Mouse (Mus musculus): ENCODE measurements at regions not wholly inside any gene's neighbourhood (a gene's known extent, or its start where the extent isn't known, plus 50 kb on each side); places are given as distances from the start of the nearest gene placed in this dataset.

GRCm38 (mm10) chr2:169431516-169431915, 156.0 kb downstream of the Gm11011 start:
- Histone ChIP-seq H3K9me3 (ENCODE audit: control insufficient read depth, low read length) (no peaks in the 10 kb centered on the region), H3K4me3 (ENCODE audit: low read depth, low read length) (no peak overlapping the region), H3K27me3 (ENCODE audit: control insufficient read depth, insufficient read depth, low read length) (no peaks in the 10 kb centered on the region), H3K4me2 (replicated peaks; ENCODE audit: low read depth, low read length) (no peak overlapping the region), H3K36me3 (ENCODE audit: control insufficient read depth, insufficient read depth, low read length) (no peaks in the 10 kb centered on the region), H3K27ac (ENCODE audit: low read depth, low read length) (no peak overlapping the region), H3K4me1 (replicated peaks; ENCODE audit: control insufficient read depth, insufficient read depth, low read length) (no peaks in the 10 kb centered on the region), H3K9ac (ENCODE audit: low read depth, low read length) (no peak overlapping the region)
- DNase-seq (ENCODE audit: low spot score): no peak
- 96% methylated on average over 8 of the region's 8 CpGs for WGBS
- ATAC-seq (ENCODE audit: low FRiP score): no peak

GRCm38 (mm10) chr2:169429411-169429810, 158.1 kb downstream of the Gm11011 start:
- ATAC-seq (ENCODE audit: low FRiP score): no peak
- Histone ChIP-seq H3K9ac (ENCODE audit: low read depth, low read length) (no peak overlapping the region), H3K27ac (ENCODE audit: low read depth, low read length) (no peak overlapping the region), H3K4me3 (ENCODE audit: low read depth, low read length) (no peak overlapping the region), H3K27me3 (ENCODE audit: control insufficient read depth, insufficient read depth, low read length) (no peaks in the 10 kb centered on the region), H3K9me3 (ENCODE audit: control insufficient read depth, low read length) (no peaks in the 10 kb centered on the region), H3K4me1 (replicated peaks; ENCODE audit: control insufficient read depth, insufficient read depth, low read length) (no peaks in the 10 kb centered on the region), H3K4me2 (replicated peaks; ENCODE audit: low read depth, low read length) (no peak overlapping the region), H3K36me3 (ENCODE audit: control insufficient read depth, insufficient read depth, low read length) (no peaks in the 10 kb centered on the region)
- no peak for DNase-seq (ENCODE audit: low spot score)
- WGBS: 97% methylated on average over 7 of the region's 7 CpGs

GRCm38 (mm10) chr2:169424166-169424920, 163.2 kb downstream of the Gm11011 start:
- DNase-seq (ENCODE audit: low spot score): no peak
- no peaks in the 10 kb centered on the region for H3K4me1 ChIP-seq (replicated peaks; ENCODE audit: control insufficient read depth, insufficient read depth, low read length)

GRCm38 (mm10) chr2:169412361-169412760, 175.2 kb downstream of the Gm11011 start:
- Histone ChIP-seq H3K27ac (ENCODE audit: low read depth, low read length) (no peak overlapping the region), H3K4me3 (ENCODE audit: low read depth, low read length) (no peak overlapping the region), H3K9me3 (ENCODE audit: control insufficient read depth, low read length) (no peaks in the 10 kb centered on the region), H3K36me3 (ENCODE audit: control insufficient read depth, insufficient read depth, low read length) (no peaks in the 10 kb centered on the region), H3K4me1 (replicated peaks; ENCODE audit: control insufficient read depth, insufficient read depth, low read length) (no peaks in the 10 kb centered on the region), H3K4me2 (replicated peaks; ENCODE audit: low read depth, low read length) (no peak overlapping the region), H3K27me3 (ENCODE audit: control insufficient read depth, insufficient read depth, low read length) (no peaks in the 10 kb centered on the region), H3K9ac (ENCODE audit: low read depth, low read length) (no peak overlapping the region)
- 82% methylated on average over 6 of the region's 6 CpGs for WGBS
- no peak for DNase-seq (ENCODE audit: low spot score)
- no peak for ATAC-seq (ENCODE audit: low FRiP score)

More at GRCm38 (mm10) chr2:169424166-169424920, 163.2 kb downstream of the Gm11011 start:
- no peak overlapping the region for H3K4me3 ChIP-seq (ENCODE audit: low read depth, low read length)
- no peak for ATAC-seq (ENCODE audit: low FRiP score)
- H3K27me3 ChIP-seq (ENCODE audit: control insufficient read depth, insufficient read depth, low read length): no peaks in the 10 kb centered on the region
- H3K9me3 ChIP-seq (ENCODE audit: control insufficient read depth, low read length): no peaks in the 10 kb centered on the region
- no peak overlapping the region for H3K9ac ChIP-seq (ENCODE audit: low read depth, low read length)
- H3K4me2 ChIP-seq (replicated peaks; ENCODE audit: low read depth, low read length): no peak overlapping the region
- no peaks in the 10 kb centered on the region for H3K36me3 ChIP-seq (ENCODE audit: control insufficient read depth, insufficient read depth, low read length)
- 79% methylated on average over 12 of the region's 12 CpGs for WGBS
- H3K27ac ChIP-seq (ENCODE audit: low read depth, low read length): no peak overlapping the region

- Histone ChIP-seq H3K4me3 (ENCODE audit: low read depth, low read length) (no peak overlapping the region), H3K36me3 (ENCODE audit: control insufficient read depth, insufficient read depth, low read length) (no peaks in the 10 kb centered on the region), H3K27me3 (ENCODE audit: control insufficient read depth, insufficient read depth, low read length) (no peaks in the 10 kb centered on the region), H3K9ac (ENCODE audit: low read depth, low read length) (no peak overlapping the region), H3K4me2 (replicated peaks; ENCODE audit: low read depth, low read length) (no peak overlapping the region), H3K9me3 (ENCODE audit: control insufficient read depth, low read length) (no peaks in the 10 kb centered on the region), H3K27ac (ENCODE audit: low read depth, low read length) (no peak overlapping the region), H3K4me1 (replicated peaks; ENCODE audit: control insufficient read depth, insufficient read depth, low read length) (0 out of 2 replicates have a peak, but pooled peaks cover 2% of the 10 kb centered on the region)
- WGBS: 72% methylated on average over 3 of the region's 3 CpGs
- no peak for DNase-seq (ENCODE audit: low spot score)
- ATAC-seq (ENCODE audit: low FRiP score): no peak
Observed at GRCm38 (mm10) chr2:169410080-169410479, 177.5 kb downstream of the Gm11011 start.

- Histone ChIP-seq H3K9ac (ENCODE audit: low read depth, low read length) (no peak overlapping the region; the same call in 1 of the 2 replicates), H3K4me2 (replicated peaks; ENCODE audit: low read depth, low read length) (no peak overlapping the region), H3K27ac (ENCODE audit: low read depth, low read length) (peak overlapping the region; percentile 67), H3K27me3 (ENCODE audit: control insufficient read depth, insufficient read depth, low read length) (no peaks in the 10 kb centered on the region), H3K9me3 (ENCODE audit: control insufficient read depth, low read length) (no peaks in the 10 kb centered on the region), H3K36me3 (ENCODE audit: control insufficient read depth, insufficient read depth, low read length) (no peaks in the 10 kb centered on the region), H3K4me3 (ENCODE audit: low read depth, low read length) (no peak overlapping the region), H3K4me1 (replicated peaks; ENCODE audit: control insufficient read depth, insufficient read depth, low read length) (0 out of 2 replicates have a peak, but pooled peaks cover 2% of the 10 kb centered on the region)
- WGBS: 18% methylated on average over 5 of the region's 6 CpGs
- DNase-seq (ENCODE audit: low spot score): peak; percentile 82
- ATAC-seq (ENCODE audit: low FRiP score): peak; percentile 92
Observed at GRCm38 (mm10) chr2:169404908-169405690, 182.4 kb downstream of the Gm11011 start.

- WGBS: 75% methylated on average over 6 of the region's 6 CpGs
- Histone ChIP-seq H3K9me3 (ENCODE audit: control insufficient read depth, low read length) (no peaks in the 10 kb centered on the region), H3K27me3 (ENCODE audit: control insufficient read depth, insufficient read depth, low read length) (no peaks in the 10 kb centered on the region), H3K36me3 (ENCODE audit: control insufficient read depth, insufficient read depth, low read length) (no peaks in the 10 kb centered on the region), H3K9ac (ENCODE audit: low read depth, low read length) (no peak overlapping the region), H3K4me3 (ENCODE audit: low read depth, low read length) (no peak overlapping the region), H3K27ac (ENCODE audit: low read depth, low read length) (no peak overlapping the region), H3K4me1 (replicated peaks; ENCODE audit: control insufficient read depth, insufficient read depth, low read length) (no peaks in the 10 kb centered on the region), H3K4me2 (replicated peaks; ENCODE audit: low read depth, low read length) (no peak overlapping the region)
- no peak for DNase-seq (ENCODE audit: low spot score)
- ATAC-seq (ENCODE audit: low FRiP score): no peak
Observed at GRCm38 (mm10) chr2:169397758-169398157, 189.8 kb downstream of the Gm11011 start.

- WGBS: 79% methylated on average over 4 of the region's 4 CpGs
- Histone ChIP-seq H3K9me3 (ENCODE audit: control insufficient read depth, low read length) (no peaks in the 10 kb centered on the region), H3K36me3 (ENCODE audit: control insufficient read depth, insufficient read depth, low read length) (no peaks in the 10 kb centered on the region), H3K27me3 (ENCODE audit: control insufficient read depth, insufficient read depth, low read length) (no peaks in the 10 kb centered on the region), H3K9ac (ENCODE audit: low read depth, low read length) (no peak overlapping the region), H3K4me2 (replicated peaks; ENCODE audit: low read depth, low read length) (no peak overlapping the region), H3K4me3 (ENCODE audit: low read depth, low read length) (no peak overlapping the region), H3K27ac (ENCODE audit: low read depth, low read length) (no peak overlapping the region), H3K4me1 (replicated peaks; ENCODE audit: control insufficient read depth, insufficient read depth, low read length) (no peaks in the 10 kb centered on the region)
- DNase-seq (ENCODE audit: low spot score): no peak
- ATAC-seq (ENCODE audit: low FRiP score): no peak
Observed at GRCm38 (mm10) chr2:169397013-169397412, 190.5 kb downstream of the Gm11011 start.
